Mouse (Mus musculus) MEL (cell line): Measurements from ENCODE around the gene Palld. TPM values are rescaled to one million over a fixed set of nuclear protein-coding genes. Genes with fewer than 3 reads are reported as not detected.

Source experiments
- DNase-seq: peaks from one replicate; pipeline ENCODE4 v3.0.0; 2011; ENCODE audit warnings: low read depth, low spot score
- H3K27ac ChIP-seq: 2 replicates; pipeline ENCODE4 v1.5.1; 2012; ENCODE audit warnings: low read depth, mild to moderate bottlenecking, control low read depth, low read length, moderate library complexity; ENCODE audit not compliant: control insufficient read depth
- H3K27me3 ChIP-seq, 2 experiments: fragments of 150-350 bp in 1 of 2; sonication (generic) in 1 of 2; 2 replicates each; pipeline ENCODE4 v1.6.1; 2012; ENCODE audit warnings: low read length in 2 of 2, mild to moderate bottlenecking in 2 of 2, improper control_type of control experiment in 1 of 2, moderate library complexity in 1 of 2; ENCODE audit not compliant: insufficient read depth in 2 of 2, control insufficient read depth in 1 of 2
- H3K36me3 ChIP-seq, 2 experiments: 2 replicates each; pipeline ENCODE4 v1.6.1; 2012 to 2014; ENCODE audit warnings: low read length in 2 of 2, improper control_type of control experiment in 1 of 2, inconsistent platforms in 1 of 2, mild to moderate bottlenecking in 1 of 2; ENCODE audit not compliant: insufficient read depth in 2 of 2, control insufficient read depth in 1 of 2
- H3K4me1 ChIP-seq, 2 experiments: fragments of 150-350 bp in 1 of 2; sonication (generic) in 1 of 2; 2 replicates each; pipeline ENCODE4 v1.6.1; 2012; ENCODE audit warnings: low read length in 2 of 2, improper control_type of control experiment in 1 of 2, mild to moderate bottlenecking in 1 of 2; ENCODE audit not compliant: insufficient read depth in 2 of 2, control insufficient read depth in 1 of 2
- H3K4me3 ChIP-seq, 2 experiments: fragments of 150-350 bp in 1 of 2; sonication (generic) in 1 of 2; 2 replicates each; pipeline ENCODE4 v1.5.1; 2012; ENCODE audit warnings: low read depth in 2 of 2, low read length in 2 of 2, mild to moderate bottlenecking in 2 of 2, moderate library complexity in 2 of 2, control low read depth in 1 of 2, improper control_type of control experiment in 1 of 2; ENCODE audit not compliant: control insufficient read depth in 1 of 2, insufficient read depth in 1 of 2
- H3K79me2 ChIP-seq: 2 replicates; pipeline ENCODE4 v1.6.1; 2012; ENCODE audit warnings: mild to moderate bottlenecking, low read length, moderate library complexity; ENCODE audit not compliant: control insufficient read depth, poor library complexity, insufficient read depth
- H3K9ac ChIP-seq: 2 replicates; pipeline ENCODE4 v1.6.1; 2012; ENCODE audit warnings: low read depth, mild to moderate bottlenecking, control low read depth, low read length, moderate library complexity; ENCODE audit not compliant: control insufficient read depth, poor library complexity, severe bottlenecking
- H3K9me3 ChIP-seq: fragments of 150-350 bp; sonication (generic); replicated peaks from 2 replicates; pipeline ENCODE4 v1.6.1; 2012; ENCODE audit warnings: mild to moderate bottlenecking, low read length, improper control_type of control experiment, moderate library complexity; ENCODE audit not compliant: insufficient read depth
- ELF1 ChIP-seq: IDR thresholded peaks from 2 replicates; pipeline ENCODE4 v1.6.1; 2014; ENCODE audit warnings: low read depth, mild to moderate bottlenecking, inconsistent platforms, low read length, improper control_type of control experiment, moderate library complexity
- EP300 ChIP-seq, 2 experiments: IDR thresholded peaks; 2 replicates each; pipeline ENCODE4 v1.6.1; 2011; ENCODE audit warnings: improper control_type of control experiment in 2 of 2, low read length in 2 of 2, low read depth in 1 of 2, mild to moderate bottlenecking in 1 of 2
- ETS1 ChIP-seq: IDR thresholded peaks from 2 replicates; pipeline ENCODE4 v1.6.1; 2012; ENCODE audit warnings: low read depth, mild to moderate bottlenecking, inconsistent platforms, low read length, improper control_type of control experiment, moderate library complexity
- GATA1 ChIP-seq: IDR thresholded peaks from 2 replicates; pipeline ENCODE4 v1.6.1; 2011; ENCODE audit warnings: low read depth, low read length, improper control_type of control experiment
- KAT2A ChIP-seq: conservative IDR thresholded peaks from 2 replicates; pipeline ENCODE4 v1.6.1; 2012; ENCODE audit warnings: low read depth, low read length, improper control_type of control experiment, inconsistent platforms
- MAFK ChIP-seq: IDR thresholded peaks from 2 replicates; pipeline ENCODE4 v1.6.1; 2011; ENCODE audit warnings: low read depth, mild to moderate bottlenecking, low read length, improper control_type of control experiment, borderline replicate concordance
- MAZ ChIP-seq: IDR thresholded peaks from 2 replicates; pipeline ENCODE4 v1.6.1; 2012; ENCODE audit warnings: low read depth, mild to moderate bottlenecking, inconsistent platforms, low read length, improper control_type of control experiment
- MEF2A ChIP-seq: IDR thresholded peaks from 2 replicates; pipeline ENCODE4 v1.6.1; 2014; ENCODE audit warnings: low read depth, mild to moderate bottlenecking, inconsistent platforms, low read length, improper control_type of control experiment; ENCODE audit not compliant: poor library complexity, insufficient replicate concordance, severe bottlenecking; ENCODE audit errors: extremely low read depth
- MYB ChIP-seq: IDR thresholded peaks from 2 replicates; pipeline ENCODE4 v1.6.1; 2011; ENCODE audit warnings: mild to moderate bottlenecking, low read depth, low read length, improper control_type of control experiment
- NELFE ChIP-seq: IDR thresholded peaks from 2 replicates; pipeline ENCODE4 v1.6.1; 2011; ENCODE audit warnings: low read depth, low read length, improper control_type of control experiment
- NRF1 ChIP-seq: IDR thresholded peaks from 2 replicates; pipeline ENCODE4 v1.6.1; 2014; ENCODE audit warnings: low read depth, mild to moderate bottlenecking, inconsistent platforms, low read length, improper control_type of control experiment, moderate library complexity; ENCODE audit not compliant: poor library complexity, insufficient read depth, severe bottlenecking
- POLR2A ChIP-seq, 2 experiments: IDR thresholded peaks; 2 replicates each; pipeline ENCODE4 v1.6.1; 2011 to 2012; ENCODE audit warnings: low read length in 2 of 2, mild to moderate bottlenecking in 2 of 2, control low read depth in 1 of 2, improper control_type of control experiment in 1 of 2, low read depth in 1 of 2, moderate library complexity in 1 of 2; ENCODE audit not compliant: control insufficient read depth in 1 of 2, insufficient read depth in 1 of 2, poor library complexity in 1 of 2
- POLR2AphosphoS5 ChIP-seq: IDR thresholded peaks from 2 replicates; pipeline ENCODE4 v1.6.1; 2012; ENCODE audit warnings: low read depth, borderline replicate concordance, mild to moderate bottlenecking, inconsistent platforms, low read length, moderate library complexity, mixed read lengths
- RAD21 ChIP-seq: IDR thresholded peaks from 2 replicates; pipeline ENCODE4 v1.6.1; 2011; ENCODE audit warnings: mild to moderate bottlenecking, low read depth, low read length, improper control_type of control experiment
- RCOR1 ChIP-seq: IDR thresholded peaks from 2 replicates; pipeline ENCODE4 v1.6.1; 2012; ENCODE audit warnings: low read depth, mild to moderate bottlenecking, inconsistent platforms, low read length, improper control_type of control experiment
- SIN3A ChIP-seq: IDR thresholded peaks from 2 replicates; pipeline ENCODE4 v1.6.1; 2012; ENCODE audit warnings: low read length, improper control_type of control experiment, inconsistent platforms
- SMC3 ChIP-seq: IDR thresholded peaks from 2 replicates; pipeline ENCODE4 v1.6.1; 2011; ENCODE audit warnings: low read depth, low read length, improper control_type of control experiment
- TAL1 ChIP-seq: IDR thresholded peaks from 2 replicates; pipeline ENCODE4 v1.6.1; 2012; ENCODE audit warnings: mild to moderate bottlenecking, inconsistent platforms, low read length, moderate library complexity, mixed read lengths
- TCF12 ChIP-seq: IDR thresholded peaks from 2 replicates; pipeline ENCODE4 v1.6.1; 2014; ENCODE audit warnings: low read depth, mild to moderate bottlenecking, inconsistent platforms, low read length, improper control_type of control experiment, moderate library complexity
- UBTF ChIP-seq: IDR thresholded peaks from 2 replicates; pipeline ENCODE4 v1.6.1; 2012; ENCODE audit warnings: low read depth, mild to moderate bottlenecking, inconsistent platforms, low read length, improper control_type of control experiment, moderate library complexity, borderline replicate concordance; ENCODE audit not compliant: insufficient read depth
- USF1 ChIP-seq: IDR thresholded peaks from 2 replicates; pipeline ENCODE4 v1.6.1; 2014; ENCODE audit warnings: low read depth, mild to moderate bottlenecking, inconsistent platforms, low read length, improper control_type of control experiment, moderate library complexity
- ZC3H11A ChIP-seq: IDR thresholded peaks from 2 replicates; pipeline ENCODE4 v1.6.1; 2012; ENCODE audit warnings: low read depth, mild to moderate bottlenecking, inconsistent platforms, low read length, improper control_type of control experiment
- ZMIZ1 ChIP-seq: IDR thresholded peaks from 2 replicates; pipeline ENCODE4 v1.6.1; 2012; ENCODE audit warnings: low read depth, mild to moderate bottlenecking, inconsistent platforms, low read length, improper control_type of control experiment, moderate library complexity
- ZNF384 ChIP-seq: IDR thresholded peaks from 2 replicates; pipeline ENCODE4 v1.6.1; 2012; ENCODE audit warnings: low read depth, mild to moderate bottlenecking, inconsistent platforms, low read length, improper control_type of control experiment
- polyA plus RNA-seq, 2 experiments: library from polyadenylated mRNA; stranded (reverse) in 1 of 2; unstranded in 1 of 2; fragments of >175 nt in 1 of 2; fragments of >200 nt in 1 of 2; gene quantifications; 2 replicates each; pipeline versions ENCODE4 v1.2.1 to v1.2.4; 2012; ENCODE audit warnings: low replicate concordance in 2 of 2, low read depth in 1 of 2; ENCODE audit not compliant: insufficient read length in 2 of 2, insufficient read depth in 1 of 2, missing spikeins in 1 of 2
- total RNA-seq: library from RNA; depleted of rRNA; stranded (reverse); fragments of 300-350 nt; gene quantifications from 2 replicates; pipeline ENCODE4 v1.2.3, GENCODE M21; 2012

Gene Palld
- total and polyA plus RNA-seq, 3 experiments, result 0.23 to 1.9 TPM; not detected in 1

DNA sequence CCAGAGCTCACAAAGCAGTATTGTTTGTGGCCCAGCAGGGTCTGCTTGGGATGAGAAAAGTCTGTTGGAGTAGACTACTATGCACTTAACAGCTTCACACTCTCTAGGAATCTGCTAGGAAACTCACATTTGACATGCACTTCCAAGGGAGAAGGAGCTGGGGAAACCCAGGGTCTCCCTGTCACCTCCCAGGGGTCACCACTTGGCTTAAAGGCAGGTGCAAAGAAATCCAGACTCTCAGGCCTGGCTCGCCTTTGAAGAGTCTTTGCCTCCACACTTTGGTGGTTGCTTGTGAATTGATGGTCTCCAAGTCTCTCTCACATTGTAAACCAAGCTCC is 272.9 kb downstream of the Palld start:
- Histone ChIP-seq H3K27ac (no peak overlapping the region), H3K4me1 (no peaks in the 10 kb centered on the region), H3K36me3 (no peaks in the 10 kb centered on the region), H3K27me3 (no peaks in the 10 kb centered on the region), H3K4me3 (no peak overlapping the region), H3K9ac (no peak overlapping the region), H3K9me3 (no peaks in the 10 kb centered on the region), H3K79me2 (no peaks in the 10 kb centered on the region)
- DNase-seq, result no peak
- TF ChIP-seq MEF2A (no peak), ETS1 (no peak), TCF12 (no peak), POLR2A (IDR thresholded peaks at IDR 0.05; ENCODE audit: control insufficient read depth in 1 of 2, insufficient read depth in 1 of 2, low read depth in 1 of 2, low read length in 2 of 2, poor library complexity in 1 of 2) (no peak), GATA1 (no peak), MAZ (no peak), UBTF (no peak), RCOR1 (no peak), ZNF384 (no peak), TAL1 (no peak), ELF1 (no peak), NRF1 (no peak), USF1 (no peak), SMC3 (no peak), MYB (no peak)

DNA sequence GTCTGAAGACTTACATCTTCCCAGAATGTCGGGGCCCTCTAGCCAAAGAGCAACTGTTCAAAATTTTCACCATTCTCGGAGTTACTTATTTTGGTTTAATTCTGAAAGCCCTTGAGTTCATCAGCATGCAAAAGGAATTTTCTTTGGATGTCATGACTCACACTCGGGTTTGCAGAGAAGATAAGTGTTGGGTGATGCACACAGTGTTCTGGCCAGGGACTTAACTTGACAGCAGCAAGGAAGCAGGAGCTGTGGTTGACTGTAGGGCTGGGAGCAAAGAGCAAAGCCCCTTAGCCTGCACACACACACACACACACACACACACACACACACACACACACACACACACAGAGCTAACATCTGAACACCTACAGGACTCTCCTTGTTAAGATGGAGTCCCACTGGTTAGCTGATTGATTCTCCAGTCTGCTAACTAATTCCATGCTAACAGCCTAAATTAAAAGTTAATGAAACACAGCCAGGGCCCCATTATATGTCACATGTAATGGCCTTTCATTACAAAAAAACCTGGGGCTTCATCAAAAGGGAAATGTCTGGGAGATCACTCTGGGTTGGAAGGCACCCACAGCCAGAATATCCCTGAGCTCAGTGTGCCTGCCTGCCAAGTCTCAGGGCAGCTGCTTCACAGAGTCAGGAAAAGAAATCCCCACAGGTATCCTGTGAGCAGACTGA is 273.4 kb downstream of the Palld start:
- no peaks in the 10 kb centered on the region for H3K4me1 ChIP-seq
- DNase-seq, result no peak
- no peaks in the 10 kb centered on the region for H3K9me3 ChIP-seq
- H3K9ac ChIP-seq, result no peak overlapping the region
- H3K36me3 ChIP-seq, result no peaks in the 10 kb centered on the region
- no peaks in the 10 kb centered on the region for H3K27me3 ChIP-seq
- no peaks in the 10 kb centered on the region for H3K79me2 ChIP-seq
- TF ChIP-seq NRF1, result no peak
- TF ChIP-seq RAD21, result no peak
- TF ChIP-seq ETS1, result no peak
- no peak for TF ChIP-seq ELF1
- no peak for TF ChIP-seq EP300 (IDR thresholded peaks at IDR 0.05; ENCODE audit: low read depth in 1 of 2, low read length in 2 of 2)
- TF ChIP-seq SIN3A, result no peak
- no peak for TF ChIP-seq USF1
- TF ChIP-seq MAFK, result no peak
- no peak for TF ChIP-seq MYB
- no peak for TF ChIP-seq NELFE
- TF ChIP-seq ZC3H11A, result no peak
- TF ChIP-seq ZNF384, result no peak
- no peak for TF ChIP-seq MAZ
- no peak for TF ChIP-seq UBTF
- TF ChIP-seq POLR2AphosphoS5, result no peak
- TF ChIP-seq POLR2A (IDR thresholded peaks at IDR 0.05; ENCODE audit: control insufficient read depth in 1 of 2, insufficient read depth in 1 of 2, low read depth in 1 of 2, low read length in 2 of 2, poor library complexity in 1 of 2), result no peak
- no peak for TF ChIP-seq MEF2A
- no peak for TF ChIP-seq SMC3
- no peak for TF ChIP-seq KAT2A
- TF ChIP-seq ZMIZ1, result no peak
- no peak overlapping the region for H3K27ac ChIP-seq
- no peak overlapping the region for H3K4me3 ChIP-seq
